Mouse (Mus musculus) brain, embryonic 18.5 days (tissue): ENCODE results near the gene Mroh9.

Experiments
- DNase-seq: peaks from one replicate; pipeline ENCODE4 v3.0.0-alpha.2; 2012; ENCODE audit warnings: low read depth, low spot score

Gene Mroh9

DNA sequence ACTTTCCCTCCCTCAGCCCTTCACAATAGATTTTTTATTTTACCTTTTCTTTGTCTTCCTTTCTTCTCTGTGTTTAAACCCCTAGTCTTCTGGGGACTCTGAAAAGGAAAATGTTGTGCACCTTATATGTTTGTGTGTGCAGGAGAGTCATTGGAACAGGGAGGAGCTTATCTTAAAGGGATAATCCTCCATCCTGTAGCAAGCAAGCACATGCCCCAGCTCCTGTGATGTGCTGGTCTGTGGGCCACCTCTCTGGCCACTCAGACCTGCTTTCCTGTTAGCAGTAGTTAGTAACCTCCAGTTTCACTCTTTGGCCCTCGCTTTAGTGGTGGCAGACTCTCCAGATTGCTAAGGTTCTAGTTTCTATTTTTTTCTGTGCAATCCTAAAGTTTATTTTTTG lies 101.0 kb downstream of the Mroh9 start, which contains the start of gene Fmo3:
Gene Fmo3, minus strand, starts transcription at position 101 of the 400 bp plus-strand sequence.
- DNase-seq, result no peak
